Mouse (Mus musculus) brain, embryonic 14.5 days (tissue): Measurements from ENCODE around the gene Scyl1. TPM values are rescaled to one million over a fixed set of nuclear protein-coding genes. Genes with fewer than 3 reads are reported as not detected.

Experiments used
- DNase-seq: peaks from one replicate; pipeline ENCODE4 v3.0.0-alpha.2; 2011; ENCODE audit warnings: low read depth
- CTCF ChIP-seq: fragments of 200-500 bp; IDR thresholded peaks from 2 replicates; pipeline ENCODE4 v1.5.1; 2012; ENCODE audit warnings: inconsistent platforms, mild to moderate bottlenecking, moderate library complexity, borderline replicate concordance; ENCODE audit not compliant: insufficient read depth, insufficient read length; ENCODE audit errors: extremely low read depth
- POLR2A ChIP-seq: fragments of 200-500 bp; IDR thresholded peaks from 2 replicates; pipeline ENCODE4 v1.6.1; 2012; ENCODE audit warnings: mild to moderate bottlenecking, inconsistent platforms, borderline replicate concordance; ENCODE audit not compliant: poor library complexity, insufficient read depth, insufficient read length, severe bottlenecking; ENCODE audit errors: extremely low read depth
- polyA plus RNA-seq: library from polyadenylated mRNA; depleted of rRNA; stranded (reverse); fragments of >200 nt; gene quantifications from 2 replicates; pipeline ENCODE4 v1.2.3, GENCODE M21; 2012

Scyl1 gene
- polyA plus RNA-seq, 1 experiment = 130 TPM

DNA sequence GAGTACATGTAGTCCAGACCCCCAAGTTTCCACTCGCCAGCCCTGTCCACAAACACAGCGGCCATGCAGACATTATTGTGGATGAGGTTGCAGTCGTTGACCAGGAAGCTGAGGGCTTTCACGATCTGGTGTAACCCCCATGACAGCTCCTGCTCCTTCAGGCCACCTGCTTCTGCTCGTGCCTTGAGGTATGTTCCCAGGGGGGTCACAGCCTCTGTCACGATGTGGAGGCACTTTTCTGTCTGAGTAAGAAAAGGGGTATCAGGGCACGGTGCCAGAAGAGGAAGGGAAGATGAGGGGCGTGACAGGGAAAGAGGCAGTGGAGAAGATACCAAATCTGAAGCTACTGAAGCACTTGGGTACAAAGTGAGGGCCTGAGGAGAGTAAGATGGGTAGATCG, 908 bp downstream of the Scyl1 start:
- no peak for DNase-seq
- no peak for TF ChIP-seq CTCF
- TF ChIP-seq POLR2A = no peak

DNA sequence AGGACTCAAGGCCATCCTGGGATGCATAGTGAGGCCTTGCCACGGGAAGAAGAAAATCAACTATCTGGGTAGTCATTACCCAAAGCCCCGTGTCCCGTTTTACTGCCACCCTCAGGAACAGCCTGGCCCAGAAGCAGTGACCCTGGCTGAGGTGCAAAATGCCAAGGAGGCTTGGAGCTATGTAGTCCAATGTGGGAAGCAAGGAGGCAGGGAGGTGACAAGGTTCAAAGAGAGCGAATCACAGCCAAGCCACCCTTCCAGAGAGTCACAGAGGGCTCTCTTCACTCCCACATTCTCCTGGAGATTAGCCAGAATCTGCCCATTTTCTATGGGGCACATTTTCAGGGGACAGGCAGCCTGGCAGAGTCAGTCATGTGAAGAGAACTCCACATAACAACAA, 3.9 kb downstream of the Scyl1 start:
- TF ChIP-seq CTCF (no peak), POLR2A (no peak)

DNA sequence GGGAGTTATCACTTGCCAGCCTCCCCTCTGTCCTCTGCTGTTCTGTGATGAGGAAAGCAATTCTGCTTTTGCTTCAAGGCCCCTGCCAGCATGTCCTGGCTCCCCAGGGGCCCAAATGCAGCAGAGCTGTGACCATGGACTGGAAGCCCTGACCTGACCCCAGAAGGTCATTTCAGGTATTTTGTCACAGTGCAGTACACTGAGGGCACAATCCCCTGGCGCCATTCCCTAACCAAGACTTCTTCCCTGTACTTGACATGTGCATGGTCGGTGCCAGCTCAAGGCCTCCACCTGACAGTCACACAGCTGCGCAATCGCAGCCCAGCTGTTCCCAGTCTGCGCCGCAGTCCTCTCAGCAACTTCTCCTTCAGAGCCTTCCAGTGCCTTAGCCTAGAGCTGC, 8.1 kb downstream of the Scyl1 start:
- DNase-seq = no peak
- no peak for TF ChIP-seq CTCF
- TF ChIP-seq POLR2A = no peak

More for the DNA sequence above, 3.9 kb downstream of the Scyl1 start:
- DNase-seq = no peak

DNA sequence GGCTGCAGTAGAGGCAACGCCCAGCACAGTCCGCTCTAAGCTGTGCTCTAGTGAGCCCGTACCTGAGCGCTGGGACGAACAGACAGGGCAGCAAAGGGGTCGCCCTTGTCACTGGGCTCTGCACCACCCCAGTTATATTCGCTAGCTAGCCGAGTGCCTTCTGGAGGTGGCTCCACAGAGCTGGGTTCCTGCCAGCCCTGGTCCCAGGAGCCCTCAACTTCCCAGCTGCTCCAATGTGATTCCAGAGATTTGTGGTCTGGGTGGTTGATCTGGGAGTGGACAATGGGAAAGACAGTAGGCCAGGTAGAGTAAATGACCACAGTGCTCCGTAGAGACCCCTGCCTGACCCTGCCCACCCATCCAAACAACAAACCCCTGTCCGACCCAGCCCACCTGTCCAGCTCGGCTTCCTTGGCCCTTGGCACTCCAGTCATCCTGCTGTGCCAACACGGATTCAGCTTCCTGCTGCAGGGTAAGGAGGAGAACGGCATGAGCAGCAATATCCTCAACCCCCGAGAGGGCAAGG, 12.3 kb downstream of the Scyl1 start:
- DNase-seq = no peak
- TF ChIP-seq POLR2A (no peak), CTCF (no peak)

DNA sequence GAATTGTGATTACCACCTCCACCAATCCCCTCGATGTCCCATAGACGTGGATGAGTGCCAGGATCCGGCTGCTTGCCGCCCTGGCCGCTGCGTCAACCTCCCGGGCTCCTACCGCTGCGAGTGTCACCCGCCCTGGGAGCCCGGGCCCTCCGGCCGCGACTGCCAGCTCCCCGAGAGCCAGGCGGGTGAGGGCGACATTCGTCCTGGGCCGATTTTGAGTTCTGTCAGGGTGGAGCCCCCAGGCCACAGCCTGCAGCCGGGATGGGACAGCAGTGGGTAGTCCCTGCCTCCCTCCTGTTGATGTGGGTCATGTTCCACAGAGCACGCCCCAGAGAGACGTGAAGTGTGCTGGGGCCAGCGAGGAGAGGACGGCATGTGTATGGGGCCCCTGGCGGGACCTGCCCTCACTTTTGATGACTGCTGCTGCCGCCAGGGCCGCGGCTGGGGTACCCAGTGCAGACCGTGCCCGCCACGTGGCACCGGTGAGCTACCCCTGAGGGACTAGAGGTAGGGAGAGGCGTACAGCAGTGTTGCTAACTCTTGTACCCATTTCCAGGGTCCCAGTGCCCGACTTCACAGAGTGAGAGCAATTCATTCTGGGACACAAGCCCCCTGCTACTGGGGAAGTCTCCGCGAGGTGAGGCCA, 14.1 kb downstream of the Scyl1 start:
- no peak for TF ChIP-seq CTCF
- TF ChIP-seq POLR2A = no peak
- DNase-seq = peak; percentile 24

DNA sequence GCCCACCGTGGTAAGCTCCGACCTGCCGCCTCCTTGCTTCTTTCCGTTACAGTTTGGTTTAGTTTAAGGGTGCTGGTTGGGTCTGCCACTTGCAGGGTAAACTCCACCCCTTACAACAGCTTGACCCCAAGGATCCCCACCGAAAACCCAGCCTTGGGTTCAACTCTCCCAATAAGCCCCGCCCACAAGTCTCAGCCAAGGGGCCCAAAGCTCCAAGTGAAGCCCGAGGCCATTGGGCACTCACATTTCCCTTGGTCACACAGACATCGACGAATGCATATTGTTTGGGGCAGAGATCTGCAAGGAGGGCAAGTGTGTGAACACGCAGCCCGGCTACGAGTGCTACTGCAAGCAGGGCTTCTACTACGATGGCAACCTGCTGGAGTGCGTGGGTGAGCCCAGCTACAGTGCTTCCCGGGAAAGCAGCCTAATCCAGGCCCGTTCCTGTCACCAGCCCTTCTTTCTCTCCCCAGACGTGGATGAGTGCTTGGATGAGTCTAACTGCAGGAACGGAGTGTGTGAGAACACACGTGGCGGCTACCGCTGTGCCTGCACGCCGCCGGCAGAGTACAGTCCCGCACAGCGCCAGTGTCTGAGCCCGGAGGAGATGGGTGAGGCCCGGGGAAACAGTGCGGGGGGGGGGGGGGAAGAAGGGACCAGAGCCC, 14.8 kb downstream of the Scyl1 start:
- peak; percentile 32 for DNase-seq
- no peak for TF ChIP-seq POLR2A

DNA sequence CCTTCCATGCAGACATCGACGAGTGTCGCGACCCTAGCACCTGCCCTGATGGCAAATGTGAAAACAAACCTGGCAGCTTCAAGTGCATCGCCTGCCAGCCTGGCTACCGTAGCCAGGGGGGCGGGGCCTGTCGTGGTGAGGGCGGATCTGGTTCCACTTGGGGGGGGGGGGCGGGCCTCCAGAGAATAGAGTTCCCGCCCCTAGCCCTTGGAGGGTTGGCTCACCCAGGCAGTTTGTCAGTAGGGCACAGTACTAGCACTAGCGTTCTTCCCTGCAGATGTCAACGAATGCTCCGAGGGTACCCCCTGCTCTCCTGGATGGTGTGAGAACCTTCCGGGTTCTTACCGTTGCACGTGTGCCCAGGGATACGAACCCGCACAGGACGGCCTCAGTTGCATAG, 19.5 kb downstream of the Scyl1 start:
- DNase-seq = peak; percentile 64
- TF ChIP-seq CTCF = no peak
- TF ChIP-seq POLR2A = no peak

DNA sequence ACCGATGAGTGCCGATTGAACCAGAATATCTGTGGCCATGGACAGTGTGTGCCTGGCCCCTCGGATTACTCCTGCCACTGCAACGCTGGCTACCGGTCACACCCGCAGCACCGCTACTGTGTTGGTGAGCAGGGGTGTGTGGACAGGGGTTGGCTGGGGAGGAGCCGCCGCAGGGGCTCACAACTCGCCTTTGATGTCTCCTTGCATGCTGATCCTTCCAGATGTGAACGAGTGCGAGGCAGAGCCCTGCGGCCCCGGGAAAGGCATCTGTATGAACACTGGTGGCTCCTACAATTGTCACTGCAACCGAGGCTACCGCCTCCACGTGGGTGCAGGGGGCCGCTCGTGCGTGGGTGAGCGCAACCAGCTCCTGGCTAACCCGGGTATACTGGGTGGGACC, 20.3 kb downstream of the Scyl1 start:
- no peak for DNase-seq
- TF ChIP-seq POLR2A (no peak), CTCF (no peak)

DNA sequence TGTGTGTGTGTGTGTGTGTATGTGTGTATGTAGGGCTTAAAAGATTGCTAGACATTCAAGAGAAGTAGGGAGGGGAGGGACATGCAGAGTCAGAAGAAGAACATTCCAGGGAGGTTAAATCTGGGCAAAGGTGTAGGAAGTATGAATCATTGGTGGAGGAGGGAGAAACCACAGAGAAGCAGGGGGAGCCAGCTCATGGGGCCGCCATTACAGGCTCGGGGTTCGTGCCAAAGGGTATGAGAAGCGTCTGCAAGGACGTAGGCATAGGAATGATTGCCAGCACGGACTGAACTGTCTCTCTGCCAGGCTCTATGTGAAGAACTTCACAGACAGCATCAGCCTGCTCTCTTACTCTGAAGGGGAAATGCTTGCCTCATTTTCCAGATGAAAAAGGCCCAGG, 21.7 kb downstream of the Scyl1 start:
- no peak for TF ChIP-seq CTCF
- no peak for TF ChIP-seq POLR2A
- no peak for DNase-seq

DNA sequence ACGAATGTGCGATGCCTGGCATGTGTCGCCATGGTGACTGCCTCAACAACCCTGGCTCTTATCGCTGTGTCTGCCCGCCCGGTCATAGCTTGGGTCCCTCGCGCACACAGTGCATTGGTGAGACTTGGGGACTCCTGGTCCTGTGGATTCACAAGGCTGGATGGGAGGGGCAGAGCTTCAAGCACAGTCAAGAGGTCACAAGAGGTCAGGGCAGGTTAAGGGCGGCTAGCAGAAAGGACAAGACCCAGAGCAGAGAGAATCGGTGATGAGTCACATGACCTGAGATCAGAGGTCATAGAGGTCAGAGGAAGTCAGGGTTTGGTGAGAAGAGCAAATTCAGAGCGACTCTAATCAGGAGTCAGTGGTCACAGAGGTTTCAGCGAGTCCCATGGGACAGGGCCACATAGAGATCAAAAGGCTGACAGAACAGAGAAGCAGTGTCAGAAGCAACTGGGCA, 24.3 kb downstream of the Scyl1 start:
- TF ChIP-seq POLR2A (no peak), CTCF (no peak)
- DNase-seq = no peak

DNA sequence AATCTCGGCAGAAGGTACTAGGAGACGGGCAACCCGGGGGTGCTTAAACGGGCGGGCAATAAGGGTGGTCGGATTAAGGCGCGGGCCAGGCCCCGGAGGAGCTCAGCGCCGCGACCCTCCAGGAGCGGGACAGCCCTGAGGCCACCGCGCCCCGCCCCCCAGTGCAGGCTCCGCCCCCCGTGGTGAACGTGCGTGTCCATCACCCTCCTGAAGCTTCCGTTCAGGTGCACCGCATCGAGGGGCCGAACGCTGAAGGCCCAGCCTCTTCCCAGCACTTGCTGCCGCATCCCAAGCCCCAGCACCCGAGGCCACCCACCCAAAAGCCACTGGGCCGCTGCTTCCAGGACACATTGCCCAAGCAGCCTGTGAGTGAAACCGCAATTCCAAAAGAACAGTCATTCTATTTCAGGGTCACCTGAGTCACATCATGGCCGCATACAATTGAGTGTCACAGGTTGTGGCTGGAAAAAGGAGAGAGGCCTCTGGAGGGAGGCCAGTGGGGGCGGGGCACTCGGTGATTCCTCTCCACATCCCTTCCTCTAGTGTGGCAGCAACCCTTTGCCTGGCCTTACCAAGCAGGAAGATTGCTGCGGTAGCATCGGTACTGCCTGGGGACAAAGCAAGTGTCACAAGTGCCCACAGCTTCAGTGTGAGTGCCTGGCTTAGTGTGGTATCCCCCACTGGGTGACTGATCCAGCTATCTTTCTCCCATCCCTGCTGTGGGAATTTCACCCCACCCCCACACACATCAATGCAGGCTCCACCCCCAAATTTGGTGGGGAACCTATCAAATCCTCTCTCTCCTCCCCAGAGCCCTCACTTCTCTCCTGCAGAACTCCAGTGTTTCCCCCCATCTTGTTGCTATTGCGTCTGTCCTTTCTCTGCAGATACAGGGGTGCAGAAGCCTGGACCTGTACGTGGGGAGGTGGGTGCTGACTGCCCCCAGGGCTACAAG, 25.2 kb downstream of the Scyl1 start:
- TF ChIP-seq CTCF = no peak
- no peak for TF ChIP-seq POLR2A

DNA sequence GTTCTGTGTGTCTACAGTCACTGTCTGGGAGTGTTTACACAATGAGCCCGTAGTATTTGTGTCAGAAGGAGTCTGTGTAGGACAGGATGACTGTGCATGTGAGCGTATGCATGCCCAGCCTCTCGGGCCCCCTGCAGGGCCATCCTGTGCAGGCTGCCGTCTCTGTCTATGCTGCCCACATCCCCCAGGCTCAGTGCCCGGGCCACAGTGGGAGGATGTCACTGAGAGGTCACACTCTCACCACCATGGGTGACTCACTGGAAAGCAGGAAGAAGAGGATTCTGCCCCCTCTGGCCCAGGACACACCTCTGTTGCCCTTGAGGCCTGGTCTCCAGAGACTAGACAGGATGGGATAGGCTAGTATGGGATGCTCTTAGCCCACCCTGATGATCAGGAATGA, 27.6 kb downstream of the Scyl1 start:
- no peak for DNase-seq
- TF ChIP-seq CTCF = no peak
- no peak for TF ChIP-seq POLR2A

More for the DNA sequence above, 25.2 kb downstream of the Scyl1 start:
- peak; percentile 34 for DNase-seq
